Mouse (Mus musculus): ENCODE data around the gene Cbs.
"Not testable (repeated sequence)": the region's sequence is repeated elsewhere in the genome, so short reads cannot be mapped to it uniquely, and the experiment has no call there.

The Cbs gene

GRCm38 (mm10) chr17:31646199-31647002 lies 9.4 kb upstream of the Cbs start:
- no peak for DNase-seq (ENCODE audit: low read depth in 2 of 2, low spot score in 2 of 2)

GRCm38 (mm10) chr17:31642913-31643312 lies 5.9 kb upstream of the Cbs start:
- no peak for DNase-seq (ENCODE audit: low read depth in 2 of 2, low spot score in 2 of 2)

GRCm38 (mm10) chr17:31642331-31642730 lies 5.3 kb upstream of the Cbs start:
- no peak for DNase-seq (ENCODE audit: low read depth in 2 of 2, low spot score in 2 of 2)

- no peak for DNase-seq (ENCODE audit: low read depth in 2 of 2, low spot score in 2 of 2)
Observed at GRCm38 (mm10) chr17:31639651-31640050, 2.6 kb upstream of the Cbs start.

GRCm38 (mm10) chr17:31637866-31638570 lies 980 bp upstream of the Cbs start:
- DNase-seq (ENCODE audit: low read depth in 2 of 2, low spot score in 2 of 2) = no peak

GRCm38 (mm10) chr17:31636277-31636941 lies 629 bp downstream of the Cbs start:
- DNase-seq (ENCODE audit: low read depth in 2 of 2, low spot score in 2 of 2) = no peak

- DNase-seq (ENCODE audit: low read depth in 2 of 2, low spot score in 2 of 2) = no peak
Observed at GRCm38 (mm10) chr17:31635781-31636180, 1.3 kb downstream of the Cbs start.

- DNase-seq (ENCODE audit: low read depth in 2 of 2, low spot score in 2 of 2) = no peak
Observed at GRCm38 (mm10) chr17:31634896-31635295, 2.1 kb downstream of the Cbs start.

GRCm38 (mm10) chr17:31633007-31633406 lies 4.0 kb downstream of the Cbs start:
- no peak for DNase-seq (ENCODE audit: low read depth in 2 of 2, low spot score in 2 of 2)

GRCm38 (mm10) chr17:31631081-31631800 lies 5.8 kb downstream of the Cbs start:
- no peak for DNase-seq (ENCODE audit: low read depth in 2 of 2, low spot score in 2 of 2)

- DNase-seq (ENCODE audit: low read depth in 2 of 2, low spot score in 2 of 2) = no peak
Observed at GRCm38 (mm10) chr17:31627961-31628360, 9.1 kb downstream of the Cbs start.

GRCm38 (mm10) chr17:31623101-31623500 lies 13.9 kb downstream of the Cbs start:
- no peak for DNase-seq (ENCODE audit: low read depth in 2 of 2, low spot score in 2 of 2)

GRCm38 (mm10) chr17:31613086-31613755 lies 23.8 kb downstream of the Cbs start:
- no peak for DNase-seq (ENCODE audit: low read depth in 2 of 2, low spot score in 2 of 2)

GRCm38 (mm10) chr17:31609895-31610294 lies 27.1 kb downstream of the Cbs start:
- DNase-seq (ENCODE audit: low read depth in 2 of 2, low spot score in 2 of 2) = no peak

- not testable (repeated sequence) for DNase-seq (ENCODE audit: low read depth in 2 of 2, low spot score in 2 of 2)
Observed at GRCm38 (mm10) chr17:31609173-31609572, 27.9 kb downstream of the Cbs start.

GRCm38 (mm10) chr17:31607256-31607951 lies 29.6 kb downstream of the Cbs start:
- DNase-seq (ENCODE audit: low read depth in 2 of 2, low spot score in 2 of 2) = no peak

GRCm38 (mm10) chr17:31606424-31606823 lies 30.6 kb downstream of the Cbs start:
- no peak for DNase-seq (ENCODE audit: low read depth in 2 of 2, low spot score in 2 of 2)

- no peak for DNase-seq (ENCODE audit: low read depth in 2 of 2, low spot score in 2 of 2)
Observed at GRCm38 (mm10) chr17:31598593-31598992, 38.4 kb downstream of the Cbs start.

- no peak for DNase-seq (ENCODE audit: low read depth in 2 of 2, low spot score in 2 of 2)
Observed at GRCm38 (mm10) chr17:31597957-31598356, 39.1 kb downstream of the Cbs start.

- DNase-seq (ENCODE audit: low read depth in 2 of 2, low spot score in 2 of 2) = no peak
Observed at GRCm38 (mm10) chr17:31595077-31595476, 42.0 kb downstream of the Cbs start.

Measured in CD8-positive naive resting alpha-beta T cell, adult 2 months (primary cell).